Mouse (Mus musculus): Measurements from ENCODE around the gene Arhgef18.

The Arhgef18 gene

DNA sequence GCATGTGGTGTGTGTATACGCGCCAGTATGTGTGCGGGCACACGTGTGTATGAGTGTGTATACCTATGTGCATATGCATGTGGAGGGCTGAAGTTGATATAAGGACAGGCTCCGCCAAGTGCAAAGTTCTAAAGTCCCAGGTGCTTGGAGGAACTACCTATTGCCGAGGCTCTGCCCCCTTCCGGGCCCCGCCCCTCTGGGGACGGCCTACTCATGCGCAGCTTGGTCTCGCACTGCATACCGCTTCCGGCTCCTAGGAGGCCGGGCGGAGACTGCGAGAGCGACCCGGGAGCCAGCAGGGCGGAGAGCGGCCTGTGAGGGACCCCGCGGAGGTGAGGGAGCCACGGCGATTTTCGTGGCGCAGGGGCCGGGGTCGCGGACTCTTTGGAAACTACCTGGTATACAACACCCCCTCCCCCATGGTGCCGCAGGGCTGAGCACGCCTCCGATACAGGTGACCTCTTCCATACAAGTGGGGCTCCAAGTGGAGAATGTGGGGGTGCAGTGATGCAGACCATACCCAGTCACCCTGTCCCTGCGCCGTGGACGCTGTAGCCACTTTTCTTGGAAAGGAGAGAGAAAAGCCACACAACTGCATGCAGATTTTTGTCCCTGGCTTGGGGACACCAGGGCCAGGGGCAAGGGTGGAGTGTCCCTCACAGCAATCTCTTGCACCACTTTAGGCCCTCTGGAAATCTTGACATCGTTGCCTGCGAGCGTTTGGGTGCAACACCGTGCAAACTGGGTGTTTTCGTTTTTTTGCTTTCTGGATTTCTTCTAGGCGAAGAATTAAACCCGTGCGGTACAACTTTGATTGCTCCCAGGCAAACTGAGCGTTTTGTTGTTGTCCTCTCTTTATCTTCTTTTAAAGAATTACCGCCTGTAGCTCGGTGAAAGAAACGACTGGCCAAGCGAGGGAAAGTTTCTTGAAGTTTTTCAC is at the start of gene Arhgef18:
Gene Arhgef18, plus strand, starts transcription at position 236 of the 940 bp plus-strand sequence.
- DNase-seq, result peak; percentile 99

DNA sequence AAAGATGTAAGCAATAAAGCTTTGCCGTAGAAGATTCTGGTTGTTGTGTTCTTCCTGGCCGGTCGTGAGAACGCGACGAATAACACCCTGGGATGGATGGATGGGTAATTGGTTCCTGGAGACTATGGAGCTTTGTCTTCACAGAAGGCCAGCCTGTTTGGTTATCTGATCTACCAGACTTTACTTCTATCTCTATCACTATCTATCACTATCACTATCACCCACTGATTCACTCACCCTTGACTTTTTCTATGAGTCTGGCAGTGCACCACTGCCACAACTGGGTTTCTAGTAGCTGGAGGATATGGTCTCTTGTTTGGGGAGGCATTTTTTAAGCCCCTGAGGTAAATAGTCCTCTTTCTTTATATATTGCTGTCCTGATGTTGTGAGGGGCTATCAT is 47.5 kb upstream of the Arhgef18 start:
- DNase-seq, result no peak

DNA sequence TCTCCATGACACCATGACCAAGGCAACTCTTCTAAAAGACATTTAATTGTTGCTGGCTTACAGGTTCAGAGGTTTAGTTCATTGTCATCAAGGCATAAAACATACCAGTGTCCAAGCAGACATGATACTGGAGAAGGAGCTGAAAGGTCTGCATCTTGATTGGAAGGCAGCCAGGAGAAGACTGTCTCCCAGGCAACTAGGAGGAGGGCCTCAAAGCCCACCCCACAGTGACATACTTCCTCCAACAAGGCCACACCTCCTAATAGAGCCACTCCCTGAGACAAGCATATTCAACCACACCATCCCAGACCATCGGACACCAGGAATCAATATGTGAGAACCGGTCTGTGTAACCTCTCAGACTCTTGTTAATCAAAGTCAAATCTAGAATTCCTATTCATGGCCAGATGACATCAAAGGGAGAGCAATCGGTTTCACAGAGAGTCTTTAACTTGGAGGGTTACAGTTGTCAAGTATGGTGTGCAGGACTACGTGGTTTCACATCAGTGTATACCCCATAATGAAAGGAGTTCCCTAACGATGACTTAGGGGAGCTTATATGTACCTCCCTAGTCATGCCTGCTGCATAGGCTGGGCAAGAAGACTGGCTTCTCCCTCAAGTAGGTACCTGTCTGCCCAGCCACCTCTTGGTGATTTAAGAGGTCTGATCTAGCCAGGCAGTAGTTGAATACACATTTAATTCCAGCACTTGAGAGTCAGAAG is 46.0 kb upstream of the Arhgef18 start:
- peak; percentile 31 for DNase-seq

GRCm38 (mm10) chr8:3348142-3348823 is 44.5 kb upstream of the Arhgef18 start:
- DNase-seq, result peak; percentile 83

GRCm38 (mm10) chr8:3350747-3351146 is 42.1 kb upstream of the Arhgef18 start:
- peak; percentile 46 for DNase-seq

- peak; percentile 75 for DNase-seq
Measured at GRCm38 (mm10) chr8:3352715-3353114, 40.1 kb upstream of the Arhgef18 start.

- peak; percentile 95 for DNase-seq
Measured at GRCm38 (mm10) chr8:3353189-3353810, 39.5 kb upstream of the Arhgef18 start, which contains the start of gene A430078G23Rik. Gene A430078G23Rik, plus strand, starts transcription at chr8:3353415.

DNA sequence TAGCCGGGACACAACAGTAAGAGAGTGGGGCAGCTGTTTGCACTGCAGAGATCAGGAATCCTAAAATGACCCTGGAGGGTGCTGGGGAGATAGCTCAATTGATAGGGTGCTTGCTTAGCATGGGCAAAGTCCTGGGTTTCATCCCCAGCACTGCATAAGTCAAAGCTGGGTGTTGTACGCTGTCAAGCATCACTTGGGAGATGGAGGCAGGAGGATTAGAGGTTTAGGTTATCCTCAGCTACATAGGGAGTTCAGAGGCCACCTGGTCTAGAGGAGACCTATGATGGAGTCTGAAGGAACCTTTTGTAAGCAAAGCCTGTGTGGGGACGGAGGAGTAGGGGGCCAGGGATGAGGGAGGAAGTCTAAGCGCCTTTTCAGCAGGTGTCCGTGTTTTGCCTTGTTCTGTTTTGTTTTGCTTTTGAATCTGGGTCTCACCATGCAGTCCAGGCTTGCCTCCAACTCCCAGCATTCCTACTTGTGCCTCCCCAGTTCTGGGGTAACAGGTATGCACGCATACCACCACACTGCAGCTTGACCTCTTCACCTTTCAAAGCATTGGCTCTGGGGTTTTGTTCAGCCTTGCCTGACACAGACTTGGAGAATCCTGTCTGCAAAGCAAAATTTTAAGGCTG is 38.9 kb upstream of the Arhgef18 start:
- DNase-seq, result peak; percentile 83

DNA sequence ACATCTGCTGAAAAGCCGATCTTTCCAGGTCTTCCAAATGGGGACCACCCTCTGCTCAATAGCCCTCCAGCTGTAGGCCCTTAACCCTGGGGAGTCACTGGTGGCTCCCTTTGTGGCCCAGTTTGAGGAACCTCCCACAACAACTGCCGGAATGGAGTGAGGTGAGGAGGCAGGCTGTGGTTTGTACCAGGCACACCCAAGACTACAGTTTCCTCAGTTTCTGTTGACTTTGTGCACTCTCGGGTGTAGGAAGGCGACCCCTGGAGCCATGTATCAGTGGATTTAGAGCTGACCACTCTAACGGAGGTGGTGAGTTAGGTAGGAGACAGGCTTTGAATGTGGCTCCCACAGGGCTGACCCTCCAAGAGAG is 38.4 kb upstream of the Arhgef18 start:
- peak; percentile 92 for DNase-seq

- DNase-seq, result no peak
Measured at GRCm38 (mm10) chr8:3355586-3355985, 37.2 kb upstream of the Arhgef18 start.

DNA sequence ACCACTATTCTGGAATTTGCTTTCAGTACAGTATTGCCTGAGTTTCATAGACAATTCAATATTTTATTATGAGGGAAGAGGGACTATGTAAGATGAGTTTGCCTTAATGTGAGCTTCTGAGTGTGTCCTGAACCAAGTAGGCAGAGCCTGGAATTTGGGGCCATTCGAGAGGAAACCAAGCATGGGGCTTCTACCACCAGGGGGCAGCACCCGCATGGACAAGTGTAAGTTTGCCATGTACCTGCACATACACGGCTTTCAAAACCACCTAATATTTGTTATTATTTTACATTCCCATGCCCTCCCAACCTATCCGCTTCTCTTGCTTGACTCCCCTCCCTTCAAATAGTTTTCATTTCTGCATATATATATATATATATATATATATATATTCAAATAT is 34.7 kb upstream of the Arhgef18 start:
- peak; percentile 92 for DNase-seq

DNA sequence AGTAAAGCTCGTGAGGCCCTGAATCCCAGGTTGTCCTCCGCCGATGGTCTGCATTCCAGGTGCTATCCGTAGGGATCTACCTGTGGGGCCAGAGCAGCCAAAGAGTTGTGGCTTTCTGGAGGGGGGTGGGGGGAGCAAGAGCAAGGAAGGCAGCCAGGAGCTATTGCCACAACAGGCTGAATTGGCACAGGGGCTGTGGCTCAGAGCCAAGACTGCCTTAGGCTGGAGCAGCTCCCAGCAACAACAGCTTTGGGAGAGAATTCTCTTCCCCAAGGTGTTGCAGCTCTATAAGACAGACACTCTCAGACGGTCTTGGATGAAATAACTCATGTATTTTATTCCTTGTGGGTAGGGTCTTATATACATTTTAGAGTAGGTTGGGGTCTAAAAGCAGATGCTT is 25.7 kb upstream of the Arhgef18 start:
- DNase-seq, result no peak

DNA sequence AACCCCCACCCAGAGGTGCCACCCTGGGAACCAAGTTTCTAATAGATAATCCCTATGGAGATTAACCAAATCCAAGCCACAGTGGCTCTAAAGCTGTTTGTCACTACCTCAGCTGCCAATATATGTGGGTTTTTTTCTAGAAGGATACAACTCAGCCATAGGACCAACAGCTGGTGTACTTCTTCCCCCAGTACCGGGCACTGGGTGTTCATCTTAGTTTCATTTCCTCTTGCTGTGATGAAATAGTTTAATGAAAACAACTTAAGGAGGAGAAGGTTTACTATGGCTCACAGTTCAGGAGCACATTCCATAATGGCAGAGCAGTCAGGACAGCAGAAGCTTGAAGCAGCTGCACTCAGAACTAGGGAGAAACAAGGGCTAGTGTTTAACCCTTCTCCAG is 24.7 kb upstream of the Arhgef18 start:
- DNase-seq, result no peak

DNA sequence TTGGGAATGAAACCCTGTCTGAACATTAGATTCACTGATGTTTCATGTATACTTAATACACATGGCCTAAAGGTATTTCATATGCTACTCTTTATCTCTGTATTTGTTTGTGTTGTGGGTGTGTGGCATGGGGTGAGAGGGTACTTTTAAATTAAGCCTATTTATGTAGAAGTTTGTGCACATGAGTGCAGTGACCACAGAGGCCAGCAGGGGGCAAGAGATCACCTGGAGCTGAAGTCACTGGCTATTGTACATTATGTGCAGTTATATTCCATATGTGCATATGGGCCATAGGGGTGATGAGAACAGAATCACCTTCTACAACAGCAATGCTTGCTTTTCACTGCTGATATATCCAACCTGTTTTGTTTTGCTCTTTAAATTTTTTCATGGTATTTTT is 17.1 kb upstream of the Arhgef18 start:
- DNase-seq, result no peak

- DNase-seq, result peak; percentile 94
Measured at GRCm38 (mm10) chr8:3376641-3377274, 16.0 kb upstream of the Arhgef18 start.

DNA sequence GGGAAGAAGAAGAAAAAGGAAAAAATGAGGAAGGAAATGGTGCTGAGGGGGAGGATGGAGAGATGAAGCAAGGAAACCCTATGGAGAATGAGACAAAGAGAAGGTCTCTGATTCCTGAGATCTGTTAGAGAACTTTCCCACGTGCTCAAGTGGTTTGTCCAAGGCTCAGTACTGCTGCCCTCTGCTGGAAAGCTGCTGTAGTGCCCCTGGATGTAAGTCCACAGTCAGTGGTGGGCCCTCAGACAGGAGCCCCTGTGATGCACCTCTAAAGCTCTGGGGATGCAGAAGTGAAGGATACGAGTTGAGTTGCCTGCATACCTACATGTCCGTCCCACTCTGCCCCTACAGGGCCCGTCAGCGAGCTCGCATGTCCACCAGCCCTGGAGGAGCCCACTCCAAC is 5.5 kb upstream of the Arhgef18 start:
- DNase-seq, result no peak

DNA sequence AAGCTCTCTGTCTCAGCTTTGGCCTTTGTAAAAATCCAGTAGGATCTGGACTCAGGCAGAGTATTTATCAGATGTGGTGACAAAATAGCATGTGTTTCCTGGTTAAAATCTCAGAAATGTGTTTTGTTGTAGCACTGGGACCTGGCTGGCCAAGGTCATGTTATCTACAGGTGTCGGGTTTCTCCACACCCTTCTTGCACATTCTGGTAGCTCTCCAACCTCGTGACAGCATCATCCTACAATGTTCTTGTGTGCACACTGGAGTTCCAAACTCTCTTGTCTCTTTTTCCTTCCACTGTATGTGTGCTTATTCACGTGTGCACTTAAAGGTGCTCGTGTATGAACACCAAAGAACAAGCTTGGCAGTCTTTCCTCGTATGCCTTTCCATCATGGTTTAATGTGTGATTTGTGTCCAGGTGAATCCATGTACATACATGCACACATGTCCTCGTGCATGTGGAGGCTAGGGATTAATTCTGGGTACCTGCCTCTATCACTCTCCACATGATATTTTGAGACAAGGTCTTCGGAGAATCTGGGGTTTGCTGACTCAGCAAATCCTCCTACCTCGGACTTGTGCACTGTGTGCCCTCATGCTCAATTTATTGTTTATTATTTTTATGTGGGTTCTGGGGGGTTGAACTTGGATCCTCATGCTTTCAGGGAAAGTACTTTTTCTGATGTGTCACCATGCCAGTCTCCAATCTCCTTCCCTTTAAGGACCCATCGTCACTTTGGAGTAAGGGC is 4.0 kb upstream of the Arhgef18 start:
- DNase-seq, result no peak

GRCm38 (mm10) chr8:3389506-3389905 is 3.3 kb upstream of the Arhgef18 start:
- no peak for DNase-seq

DNA sequence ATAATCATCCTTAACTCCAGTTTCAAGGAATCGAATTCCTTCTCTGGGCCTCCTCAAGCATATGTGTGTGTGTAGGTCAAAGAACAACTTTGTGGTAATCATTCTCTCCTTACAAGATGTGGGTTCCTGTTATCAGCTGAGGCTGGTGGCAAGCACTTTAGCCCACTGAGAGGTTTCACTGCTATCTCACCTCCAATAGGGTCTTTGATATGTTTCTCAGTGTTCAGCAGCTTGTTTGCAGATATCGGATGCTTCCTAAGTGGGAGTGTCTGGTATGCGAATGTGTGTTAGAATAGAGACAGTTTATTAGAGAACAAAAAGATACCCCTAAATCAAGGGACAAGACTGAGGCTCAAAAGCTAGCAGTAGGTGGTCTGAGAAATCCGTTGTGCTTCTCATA is 513 bp upstream of the Arhgef18 start:
- DNase-seq, result no peak

DNA sequence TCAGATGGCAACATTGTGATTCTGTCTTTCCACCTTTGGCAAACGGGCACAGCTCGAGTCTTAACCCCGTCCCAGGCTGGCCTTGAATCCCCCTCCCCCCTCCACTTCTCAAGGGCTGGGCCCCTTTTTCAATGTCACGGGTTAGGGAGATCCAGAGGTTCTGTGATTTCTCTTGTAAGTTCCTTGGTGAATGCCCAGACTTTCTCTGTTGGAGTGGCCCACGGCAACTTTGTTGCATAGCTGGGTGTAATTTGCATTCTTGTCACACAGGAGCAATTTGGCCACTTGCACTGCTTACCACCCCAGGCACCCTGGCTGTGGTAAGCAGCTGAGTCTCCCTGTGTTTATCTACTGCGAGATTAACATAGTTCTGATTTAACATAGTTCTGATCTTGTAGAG is 1.8 kb downstream of the Arhgef18 start:
- no peak for DNase-seq

- DNase-seq, result no peak
Measured at GRCm38 (mm10) chr8:3395246-3395645, 2.4 kb downstream of the Arhgef18 start.

Measured in heart, adult 11 months (tissue).